Mouse (Mus musculus) erythroblast, embryonic 14.5 days (primary cell): Measurements from ENCODE around the gene Kynu.

Experiments
- GATA1 ChIP-seq: IDR thresholded peaks from 2 replicates; pipeline ENCODE4 v1.6.1; 2012; ENCODE audit warnings: low read length, inconsistent platforms, mixed read lengths
- TAL1 ChIP-seq: IDR thresholded peaks from 3 replicates; pipeline ENCODE4 v1.6.1; 2012; ENCODE audit warnings: low read length, inconsistent platforms, mixed read lengths

DNA sequence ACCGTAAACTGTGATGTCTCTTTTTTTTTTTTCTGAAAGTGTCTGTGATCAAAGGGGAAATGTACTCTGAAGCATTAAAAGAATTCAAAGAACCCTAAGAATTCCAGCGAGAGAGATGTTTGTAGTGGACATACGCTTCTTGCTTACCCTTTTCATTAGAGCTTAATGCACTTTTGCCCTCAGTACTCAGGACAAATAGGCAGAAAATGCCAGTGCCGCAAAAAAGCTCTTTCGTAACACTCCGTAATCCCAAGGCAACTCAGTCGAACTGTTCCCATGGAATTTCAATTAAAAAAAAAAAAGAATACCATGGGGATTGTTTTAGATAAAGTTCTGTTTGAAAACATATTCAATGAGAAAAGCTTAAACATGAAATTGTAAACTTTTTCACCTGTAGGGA lies 41.3 kb upstream of the Kynu start:
- TF ChIP-seq GATA1 (no peak), TAL1 (no peak)
